Mouse (Mus musculus) lung, embryonic 14.5 days (tissue): ENCODE data around the gene Raf1. TPM values are rescaled to one million over a fixed set of nuclear protein-coding genes. Genes with fewer than 3 reads are reported as not detected.

Source experiments
- ATAC-seq: fragments of 200-750 bp; cut with Nextera tagmentation; 2 replicates; pipeline ENCODE4 v1.8.0; 2017; ENCODE audit warnings: mild to moderate bottlenecking, moderate TSS enrichment, moderate library complexity; ENCODE audit not compliant: insufficient read depth
- DNase-seq: peaks from one replicate; pipeline ENCODE4 v3.0.0-alpha.2; 2015
- H3K27ac ChIP-seq: fragments of 300-500 bp; sonication (generic); 2 replicates; pipeline ENCODE4 v1.5.1; 2014; ENCODE audit warnings: low read depth, mild to moderate bottlenecking, moderate library complexity
- H3K27me3 ChIP-seq: fragments of 300-500 bp; sonication (generic); 2 replicates; pipeline ENCODE4 v1.6.1; 2014; ENCODE audit warnings: low read length, control low read depth; ENCODE audit not compliant: insufficient read depth
- H3K36me3 ChIP-seq: fragments of 300-500 bp; sonication (generic); 2 replicates; pipeline ENCODE4 v1.6.1; 2014; ENCODE audit warnings: control low read depth; ENCODE audit not compliant: insufficient read depth
- H3K4me1 ChIP-seq: fragments of 300-500 bp; sonication (generic); 2 replicates; pipeline ENCODE4 v1.6.1; 2014; ENCODE audit warnings: antibody characterized with exemption, control low read depth; ENCODE audit not compliant: insufficient read depth
- H3K4me2 ChIP-seq: fragments of 300-500 bp; sonication (generic); 2 replicates; pipeline ENCODE4 v1.6.1; 2014; ENCODE audit warnings: mild to moderate bottlenecking
- H3K4me3 ChIP-seq: fragments of 300-500 bp; sonication (generic); 2 replicates; pipeline ENCODE4 v1.5.1; 2014; ENCODE audit warnings: low read depth, low read length
- H3K9ac ChIP-seq: fragments of 300-500 bp; sonication (generic); 2 replicates; pipeline ENCODE4 v1.6.1; 2014
- H3K9me3 ChIP-seq: fragments of 300-500 bp; sonication (generic); 2 replicates; pipeline ENCODE4 v1.6.1; 2016; ENCODE audit warnings: low read depth, low read length, control low read depth
- CTCF ChIP-seq: IDR thresholded peaks from 2 replicates; pipeline ENCODE4 v1.5.1; 2016; ENCODE audit warnings: antibody characterized with exemption, low read depth
- WGBS: fragments of 180-500 bp; shearing (Covaris S2); extraction: QIAGEN DNeasy Blood & Tissue Kit; methylation state at CpG from one replicate; pipeline ENCODE4 v1.1.7; 2014; 5-methylcytosine and 5-hydroxymethylcytosine counted together
- polyA plus RNA-seq: library from polyadenylated mRNA; unstranded; fragments of >200 nt; fragmentation: Nextera tagmentation; extraction: Ambion mirVana; gene quantifications from 2 replicates; pipeline ENCODE4 v1.2.1, GENCODE M21; 2014

Gene Raf1
- polyA plus RNA-seq, 1 experiment from 2014 or later = 122 TPM

DNA sequence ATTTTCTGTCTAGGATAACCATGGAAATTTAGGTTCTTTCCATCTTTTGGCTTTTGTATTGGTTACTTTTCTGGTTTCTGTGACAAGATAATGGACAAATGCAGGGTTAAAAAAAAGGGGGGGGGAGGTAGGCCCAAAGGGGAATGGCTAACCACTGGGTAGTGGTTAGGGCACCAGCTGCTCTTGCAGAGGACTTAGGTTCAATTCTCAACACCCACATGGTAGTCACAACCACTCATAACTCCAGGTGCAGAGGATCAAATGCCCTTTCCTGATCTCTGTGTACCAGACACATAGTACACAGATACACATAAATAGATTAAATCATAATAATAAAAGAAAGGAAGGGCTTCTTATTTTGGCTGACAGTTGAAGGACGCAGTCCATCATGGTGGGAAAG is 1.6 kb upstream of the Raf1 start:
- no peak for TF ChIP-seq CTCF
- DNase-seq = no peak
- WGBS = 92% methylated on average over 1 of the region's 1 CpGs
- peaks cover 6% of the 10 kb centered on the region for H3K4me1 ChIP-seq
- H3K4me3 ChIP-seq = no peak overlapping the region
- no peaks in the 10 kb centered on the region for H3K27me3 ChIP-seq
- no peak overlapping the region for H3K4me2 ChIP-seq
- H3K9me3 ChIP-seq = no peaks in the 10 kb centered on the region
- no peak overlapping the region for H3K9ac ChIP-seq
- no peak overlapping the region for H3K27ac ChIP-seq
- no peaks in the 10 kb centered on the region for H3K36me3 ChIP-seq
- no peak for ATAC-seq

DNA sequence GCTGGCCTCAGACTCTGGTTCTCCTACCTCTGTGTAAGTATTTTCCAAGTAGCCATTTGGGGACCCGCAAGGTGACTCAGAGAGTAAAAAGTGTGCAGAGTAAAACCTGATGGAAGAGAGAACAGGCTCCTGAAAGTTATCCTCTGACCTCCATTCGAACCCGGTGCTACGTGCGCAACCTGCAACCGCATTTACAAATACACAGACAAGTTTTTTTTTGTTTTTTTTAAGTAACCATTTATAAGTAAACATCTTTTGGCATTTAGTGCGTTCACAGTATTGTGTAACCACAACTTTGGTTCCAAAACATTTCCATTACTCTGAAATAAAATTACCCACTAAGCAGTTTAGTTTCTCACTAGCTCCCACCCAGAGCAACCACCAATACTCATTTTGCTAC is 1.0 kb upstream of the Raf1 start:
- ATAC-seq (no peak), DNase-seq (no peak)
- peaks cover 6% of the 10 kb centered on the region for H3K4me1 ChIP-seq
- no peaks in the 10 kb centered on the region for H3K9me3 ChIP-seq
- H3K27ac ChIP-seq = no peak overlapping the region
- peak overlapping the region; percentile 100 for H3K4me3 ChIP-seq
- no peak for TF ChIP-seq CTCF
- no peaks in the 10 kb centered on the region for H3K36me3 ChIP-seq
- H3K4me2 ChIP-seq = peak overlapping the region; percentile 91
- WGBS = 94% methylated on average over 7 of the region's 7 CpGs
- no peak overlapping the region; the same call in 1 of the 2 replicates for H3K9ac ChIP-seq
- H3K27me3 ChIP-seq = no peaks in the 10 kb centered on the region

DNA sequence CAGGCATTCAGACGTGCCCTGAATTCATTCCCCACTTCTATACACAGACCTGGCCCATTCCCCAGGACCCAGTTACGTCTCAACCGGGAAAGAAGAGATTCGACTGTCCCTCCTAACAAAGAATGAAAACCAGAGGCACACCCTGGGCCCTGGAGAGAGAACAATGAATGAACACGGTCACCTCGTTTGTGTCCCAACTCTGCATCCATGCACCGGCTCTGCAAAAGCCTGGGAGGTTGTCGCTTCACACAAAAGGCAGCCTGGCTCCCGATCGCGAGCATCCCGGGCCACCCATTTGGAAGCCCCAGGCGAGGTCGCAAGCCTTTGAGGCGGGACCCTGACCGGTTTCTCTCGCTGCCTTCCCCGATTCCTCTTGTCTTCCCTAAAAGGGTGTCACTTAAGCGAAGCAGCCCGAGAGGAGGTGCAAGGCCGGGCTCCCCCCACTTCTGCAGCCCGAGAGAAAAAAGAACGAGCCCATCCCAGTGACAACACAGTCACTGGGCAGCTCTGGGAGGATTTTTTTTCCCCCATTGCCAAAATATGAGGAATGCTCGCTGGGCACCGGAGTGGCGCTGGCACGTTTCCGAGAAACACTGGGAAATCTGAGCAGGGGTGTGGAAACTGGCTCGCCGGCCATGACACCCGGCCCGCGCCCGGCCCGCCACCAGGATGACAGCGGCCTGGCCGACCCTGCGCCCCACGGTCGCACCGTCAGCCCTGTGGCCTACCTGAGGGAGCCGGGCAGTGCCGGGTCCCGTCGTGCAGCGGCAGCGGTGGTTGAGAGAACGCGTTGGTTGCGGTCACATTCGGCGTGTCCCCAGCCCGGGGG is 713 bp downstream of the Raf1 start:
- peak; percentile 76 for ATAC-seq
- Histone ChIP-seq H3K9ac (peak overlapping the region; percentile 100), H3K9me3 (no peaks in the 10 kb centered on the region), H3K36me3 (no peaks in the 10 kb centered on the region), H3K4me1 (peaks cover 6% of the 10 kb centered on the region), H3K4me2 (peak overlapping the region; percentile 91), H3K4me3 (peak overlapping the region; percentile 100), H3K27ac (peak overlapping the region; percentile 99), H3K27me3 (no peaks in the 10 kb centered on the region)
- peak; percentile 77 for DNase-seq
- no peak for TF ChIP-seq CTCF
- under 1% methylated on average over 53 of the region's 53 CpGs for WGBS

DNA sequence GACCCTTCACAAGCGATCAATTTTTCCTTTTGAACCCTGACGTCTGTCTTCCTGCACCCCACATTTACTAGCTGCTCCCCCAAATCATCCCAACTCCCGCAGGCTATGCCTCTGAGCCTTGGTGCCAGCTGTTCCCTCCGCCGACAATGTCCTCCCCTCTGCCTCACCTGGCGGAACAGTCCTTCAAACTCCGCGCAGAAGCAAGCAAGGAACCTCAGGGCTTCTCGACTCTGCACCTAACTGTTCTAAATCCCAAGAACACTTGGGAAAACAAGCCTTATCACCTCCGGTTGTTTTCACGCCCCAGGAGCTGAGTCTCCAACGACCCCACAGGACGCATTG is 1.3 kb downstream of the Raf1 start:
- TF ChIP-seq CTCF = no peak
- H3K4me2 ChIP-seq = peak overlapping the region; percentile 91
- DNase-seq (peak; percentile 35), ATAC-seq (no peak)
- H3K9me3 ChIP-seq = no peaks in the 10 kb centered on the region
- H3K27me3 ChIP-seq = no peaks in the 10 kb centered on the region
- WGBS = 1% methylated on average over 13 of the region's 13 CpGs
- peak overlapping the region; percentile 100 for H3K9ac ChIP-seq
- peak overlapping the region; percentile 100 for H3K4me3 ChIP-seq
- peak overlapping the region; percentile 99 for H3K27ac ChIP-seq
- H3K4me1 ChIP-seq = peaks cover 6% of the 10 kb centered on the region
- no peaks in the 10 kb centered on the region for H3K36me3 ChIP-seq

DNA sequence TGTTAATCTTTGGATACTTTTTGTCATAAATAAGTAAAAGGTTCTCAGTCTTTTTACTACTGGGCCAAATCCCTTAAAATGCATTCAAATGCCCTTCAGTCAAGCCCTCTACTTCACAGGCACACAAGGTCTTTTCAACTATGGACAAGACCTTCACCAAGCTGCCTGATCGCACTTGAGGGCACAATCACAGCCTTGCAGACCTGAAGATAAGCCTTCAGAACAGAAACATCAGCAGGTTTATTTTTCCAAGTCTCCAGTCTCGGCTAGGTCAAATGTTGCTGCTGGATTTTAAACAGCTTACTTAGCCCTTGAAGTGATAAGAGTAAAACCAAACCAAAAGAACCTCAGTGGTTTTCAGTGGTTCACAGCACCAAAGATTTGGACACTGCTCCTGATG is 2.1 kb downstream of the Raf1 start:
- no peaks in the 10 kb centered on the region for H3K36me3 ChIP-seq
- no peaks in the 10 kb centered on the region for H3K27me3 ChIP-seq
- peaks cover 6% of the 10 kb centered on the region for H3K4me1 ChIP-seq
- TF ChIP-seq CTCF = no peak
- peak overlapping the region; percentile 100 for H3K4me3 ChIP-seq
- H3K27ac ChIP-seq = no peak overlapping the region
- H3K4me2 ChIP-seq = peak overlapping the region; percentile 91
- ATAC-seq (no peak), DNase-seq (no peak)
- no peaks in the 10 kb centered on the region for H3K9me3 ChIP-seq
- H3K9ac ChIP-seq = peak overlapping the region; percentile 100
- 8% methylated on average over 2 of the region's 2 CpGs for WGBS

DNA sequence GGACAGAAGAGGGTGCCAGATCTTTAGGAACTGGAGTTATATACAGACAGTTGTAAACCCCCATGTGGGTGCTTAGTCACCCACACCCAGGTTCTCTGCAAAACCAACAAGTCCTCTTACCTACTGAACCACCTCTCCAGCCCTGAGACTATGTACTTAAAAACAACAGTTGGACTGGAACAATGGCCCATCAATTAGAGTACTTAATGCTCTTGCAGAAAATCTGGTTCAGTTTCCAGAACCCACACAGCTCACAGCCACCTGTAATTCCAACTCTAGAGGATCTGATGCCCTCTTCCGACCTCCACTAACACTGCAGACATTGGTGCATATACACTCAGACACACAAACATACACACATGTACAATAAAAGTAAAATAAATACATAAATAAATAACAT is 3.7 kb downstream of the Raf1 start:
- H3K9ac ChIP-seq = no peak overlapping the region
- H3K27ac ChIP-seq = no peak overlapping the region
- no peak for TF ChIP-seq CTCF
- no peaks in the 10 kb centered on the region for H3K9me3 ChIP-seq
- 82% methylated on average over 1 of the region's 1 CpGs for WGBS
- H3K4me2 ChIP-seq = no peak overlapping the region
- H3K27me3 ChIP-seq = no peaks in the 10 kb centered on the region
- no peak for DNase-seq
- ATAC-seq = no peak
- no peak overlapping the region for H3K4me3 ChIP-seq
- H3K36me3 ChIP-seq = no peaks in the 10 kb centered on the region
- H3K4me1 ChIP-seq = peaks cover 6% of the 10 kb centered on the region

DNA sequence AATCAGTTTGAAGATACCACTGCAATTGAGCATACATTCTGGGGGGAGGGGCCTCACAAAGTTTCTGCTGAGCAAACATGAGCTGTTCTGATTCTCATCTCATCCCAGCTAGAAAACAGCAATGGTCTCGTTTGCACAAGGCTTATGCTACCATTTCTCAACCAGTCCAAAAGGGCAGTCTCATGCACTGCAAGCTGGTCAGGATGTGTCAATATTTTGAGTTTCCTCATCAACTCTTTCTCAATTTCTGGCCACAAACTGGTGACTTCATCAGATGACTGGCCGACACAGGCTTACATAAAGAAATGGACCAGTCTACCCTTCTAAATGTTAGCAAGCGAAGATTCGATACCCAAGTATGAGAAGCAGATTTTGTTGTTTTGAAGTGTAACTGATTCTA is 9.8 kb downstream of the Raf1 start:
- Histone ChIP-seq H3K36me3 (no peaks in the 10 kb centered on the region), H3K27me3 (no peaks in the 10 kb centered on the region), H3K9ac (no peak overlapping the region), H3K4me3 (no peak overlapping the region), H3K4me2 (no peak overlapping the region), H3K4me1 (no peaks in the 10 kb centered on the region), H3K27ac (no peak overlapping the region), H3K9me3 (no peaks in the 10 kb centered on the region)
- no peak for DNase-seq
- no peak for TF ChIP-seq CTCF
- 76% methylated on average over 4 of the region's 4 CpGs for WGBS
- ATAC-seq = no peak

DNA sequence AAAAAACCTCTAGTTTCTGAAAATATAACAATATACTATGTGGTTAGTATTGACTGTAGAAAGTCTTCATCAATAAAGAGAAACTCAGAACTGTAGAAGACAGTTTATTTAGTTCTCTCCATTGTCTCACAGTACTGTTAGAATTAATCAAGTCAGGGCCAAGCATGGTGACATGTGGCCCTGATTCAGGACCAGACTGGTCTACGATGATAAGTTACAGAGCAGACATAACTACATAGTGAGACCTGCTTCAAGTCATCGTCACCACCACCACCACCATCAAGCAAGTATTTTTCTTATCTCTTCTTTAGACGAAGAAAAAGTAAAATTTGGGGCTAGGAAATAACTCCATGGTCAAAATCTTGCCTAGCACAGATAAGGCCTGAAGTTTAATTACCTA is 12.2 kb downstream of the Raf1 start:
- H3K4me3 ChIP-seq = no peak overlapping the region
- H3K27ac ChIP-seq = no peak overlapping the region
- H3K9ac ChIP-seq = no peak overlapping the region
- H3K4me1 ChIP-seq = no peaks in the 10 kb centered on the region
- H3K9me3 ChIP-seq = no peaks in the 10 kb centered on the region
- H3K4me2 ChIP-seq = no peak overlapping the region
- 69% methylated on average over 3 of the region's 3 CpGs for WGBS
- DNase-seq (no peak), ATAC-seq (no peak)
- TF ChIP-seq CTCF = no peak
- H3K36me3 ChIP-seq = no peaks in the 10 kb centered on the region
- H3K27me3 ChIP-seq = no peaks in the 10 kb centered on the region
